Mouse (Mus musculus): ENCODE results near the gene Cry1.

Gene Cry1

DNA sequence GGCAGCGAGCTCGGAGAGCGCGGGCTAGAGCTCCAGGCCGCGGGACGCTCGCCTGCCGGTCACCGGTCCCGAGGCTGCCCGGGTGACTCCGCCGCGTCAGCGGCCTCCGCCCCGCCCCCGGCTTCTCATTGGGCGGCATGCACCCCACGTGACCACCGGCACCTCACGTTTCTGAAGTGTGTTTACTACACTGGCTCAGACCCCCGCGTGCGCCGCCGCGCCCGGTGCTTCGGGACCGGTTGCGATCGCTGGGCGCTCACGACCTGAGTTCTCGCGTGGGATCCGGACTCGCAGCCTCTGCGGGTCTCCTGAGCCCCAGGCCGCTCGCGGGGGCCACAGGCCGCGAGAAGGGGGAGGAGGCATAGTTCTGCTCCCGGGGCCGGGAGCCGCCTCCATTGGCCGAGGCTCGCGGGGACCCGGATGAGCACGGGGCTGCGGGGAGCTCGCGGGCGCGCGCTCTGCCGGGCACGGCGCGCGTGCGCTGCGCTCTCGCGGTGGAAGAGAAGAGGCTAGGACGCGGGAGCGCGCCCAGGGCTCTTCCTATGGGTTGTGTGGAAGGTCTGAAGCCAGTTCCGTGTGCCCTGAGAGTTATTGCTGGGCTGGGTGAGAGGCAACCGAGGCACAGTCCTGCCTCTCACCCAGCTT is at the start of gene Cry1:
TSS of gene Cry1 (minus strand) at position 101 of the 645 bp plus-strand sequence.
- DNase-seq = peak; percentile 95 to 99

DNA sequence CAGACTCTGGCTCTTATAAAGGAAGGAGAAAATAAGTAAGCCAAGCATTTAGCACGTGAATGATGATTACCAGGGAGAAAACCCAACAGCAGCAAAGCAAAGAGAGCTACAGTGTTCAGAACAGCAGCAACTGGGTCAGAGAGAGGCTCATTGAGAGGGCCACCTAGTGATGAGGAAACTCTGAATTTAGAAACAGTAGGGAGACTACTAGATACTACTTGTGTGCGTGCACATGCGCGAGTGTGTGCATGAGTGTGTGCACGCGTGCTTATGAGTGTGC is 36.8 kb upstream of the Cry1 start:
- no peak for DNase-seq

DNA sequence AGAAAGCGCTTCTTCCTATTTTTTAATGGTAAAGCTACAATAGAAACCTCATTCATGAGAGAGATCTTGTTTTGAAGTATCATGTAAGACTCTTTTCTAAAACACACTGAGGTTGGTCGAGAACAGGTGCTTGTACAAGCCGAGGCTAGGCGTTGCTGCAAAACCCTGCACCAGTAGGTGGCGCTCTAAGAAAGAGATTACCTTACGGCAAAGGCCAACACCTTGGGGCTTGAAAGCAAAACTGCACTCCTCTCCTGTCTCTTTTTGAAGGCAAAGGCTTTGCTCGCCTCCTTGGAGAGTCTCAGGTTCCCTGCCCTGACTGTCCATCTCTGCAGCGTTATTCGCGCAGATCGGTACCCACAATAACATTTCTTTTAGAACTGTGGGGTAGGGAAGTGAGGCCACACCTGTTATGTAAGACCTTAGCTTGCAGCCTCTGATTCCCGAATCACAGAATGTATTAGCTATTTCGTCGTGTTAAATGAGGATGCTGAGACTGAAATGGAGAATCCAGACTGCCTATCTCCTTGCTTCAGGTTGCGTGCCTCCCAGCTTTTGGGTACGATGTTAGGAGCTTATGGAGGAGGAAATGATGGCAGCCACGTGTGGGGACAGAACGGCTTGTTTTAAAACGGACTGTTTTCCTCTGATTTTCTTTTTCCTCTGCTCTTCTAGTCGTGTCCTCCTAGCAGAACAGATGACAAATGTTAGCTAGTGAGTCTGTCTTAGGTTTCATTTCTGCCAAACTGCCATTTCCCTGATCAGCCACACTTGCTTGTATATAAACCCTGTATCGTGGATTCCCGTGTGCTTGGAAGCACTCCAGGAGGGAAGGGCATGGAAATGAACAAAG is 36.3 kb upstream of the Cry1 start:
- DNase-seq = peak; percentile 21 to 77

DNA sequence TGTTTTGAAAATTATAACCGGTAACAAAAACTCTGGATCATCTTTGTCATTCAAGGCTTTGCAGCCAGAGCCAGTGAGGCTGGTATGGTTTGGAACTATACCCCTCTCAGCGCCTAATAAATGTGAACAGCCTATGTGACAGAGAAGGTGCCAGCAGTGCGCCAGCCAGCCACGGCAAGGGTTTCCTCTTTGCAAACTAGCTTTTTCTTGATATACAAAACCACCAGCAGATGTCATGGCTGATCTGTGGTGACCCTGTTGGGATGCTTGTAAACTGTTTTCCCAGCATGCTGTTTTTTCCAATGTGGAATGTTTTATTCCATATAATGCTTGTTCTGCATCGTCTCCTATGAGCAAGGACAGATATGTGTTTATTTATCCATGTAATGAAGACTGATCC is 30.0 kb upstream of the Cry1 start:
- DNase-seq = no peak

DNA sequence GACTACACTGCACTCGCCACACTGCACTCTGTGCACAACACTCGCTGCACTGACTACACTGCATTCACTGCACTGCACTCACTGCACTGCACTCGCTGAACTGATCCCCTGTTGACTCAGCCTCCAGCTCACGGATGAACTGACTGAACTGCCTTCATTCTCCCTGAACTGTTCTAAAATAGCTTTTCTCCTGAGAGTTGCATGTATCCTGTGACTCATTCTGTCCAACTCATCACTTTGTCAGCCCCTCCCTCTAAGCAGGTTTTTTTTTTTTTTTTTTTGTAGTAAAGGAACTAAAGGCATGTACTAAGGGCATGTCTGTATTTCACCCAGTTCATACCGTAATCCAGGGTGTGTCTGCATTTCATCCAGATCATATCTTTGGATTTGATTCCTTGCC is 26.8 kb upstream of the Cry1 start:
- no peak for DNase-seq

DNA sequence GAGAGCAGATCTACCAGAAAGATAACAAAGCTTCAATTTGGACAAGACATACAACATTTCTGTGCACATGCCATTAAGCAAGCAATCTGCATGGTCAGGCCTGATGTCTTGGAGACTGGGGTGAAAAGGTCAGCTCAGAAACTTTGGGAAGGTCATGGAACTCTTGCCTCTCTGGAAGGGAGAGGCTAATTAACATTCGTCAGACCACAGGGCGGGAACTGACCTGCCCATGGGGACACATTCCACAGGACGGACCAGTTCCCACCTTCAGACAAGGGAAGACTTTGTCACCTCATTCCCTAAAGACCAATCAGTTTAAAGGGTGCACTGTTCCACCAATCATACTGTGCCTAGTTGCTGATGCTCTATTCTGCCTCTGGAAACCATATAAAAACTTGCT is 25.3 kb upstream of the Cry1 start:
- no peak for DNase-seq

DNA sequence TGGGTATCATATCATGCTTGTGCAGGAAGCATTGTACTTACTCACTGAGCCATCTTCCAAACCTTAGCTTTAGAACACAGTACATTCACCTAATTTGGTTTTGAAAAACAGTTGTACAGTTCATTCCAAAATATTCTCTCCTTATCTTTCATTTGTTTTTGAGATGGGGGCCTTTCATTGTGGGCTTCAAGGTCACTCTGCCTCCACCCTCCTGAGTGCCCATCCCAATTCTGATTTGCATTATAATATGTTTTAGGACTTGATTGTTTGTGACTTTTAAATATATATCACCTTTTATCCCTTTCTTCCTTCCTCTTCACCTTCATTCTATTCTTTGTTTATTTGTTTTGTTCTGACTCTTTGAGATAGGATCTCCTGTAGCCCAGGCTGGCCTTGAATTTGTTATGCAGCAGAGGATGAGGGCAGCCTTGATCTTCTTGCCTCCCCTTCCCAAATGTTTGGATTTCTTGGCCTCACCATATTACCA is 24.3 kb upstream of the Cry1 start:
- no peak for DNase-seq

DNA sequence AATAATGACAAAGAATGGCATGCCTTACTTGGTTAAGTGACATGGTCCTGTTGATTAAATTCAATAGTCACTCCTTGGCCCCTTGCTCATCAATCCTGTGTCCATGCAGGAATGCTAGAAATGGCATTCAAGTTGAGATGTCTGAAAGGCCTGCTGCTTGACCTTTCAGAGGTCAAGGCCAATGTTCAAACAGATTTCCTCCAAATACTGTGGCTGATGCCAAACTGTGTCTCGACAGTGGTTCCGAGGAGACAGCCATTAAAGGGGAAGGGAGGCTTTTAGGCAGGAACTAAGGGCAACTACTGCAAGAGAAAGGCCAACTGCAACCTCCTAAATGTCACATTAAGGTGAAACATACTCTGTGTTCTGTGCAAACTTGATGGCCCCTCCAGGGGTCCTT is 20.5 kb upstream of the Cry1 start:
- DNase-seq = no peak

DNA sequence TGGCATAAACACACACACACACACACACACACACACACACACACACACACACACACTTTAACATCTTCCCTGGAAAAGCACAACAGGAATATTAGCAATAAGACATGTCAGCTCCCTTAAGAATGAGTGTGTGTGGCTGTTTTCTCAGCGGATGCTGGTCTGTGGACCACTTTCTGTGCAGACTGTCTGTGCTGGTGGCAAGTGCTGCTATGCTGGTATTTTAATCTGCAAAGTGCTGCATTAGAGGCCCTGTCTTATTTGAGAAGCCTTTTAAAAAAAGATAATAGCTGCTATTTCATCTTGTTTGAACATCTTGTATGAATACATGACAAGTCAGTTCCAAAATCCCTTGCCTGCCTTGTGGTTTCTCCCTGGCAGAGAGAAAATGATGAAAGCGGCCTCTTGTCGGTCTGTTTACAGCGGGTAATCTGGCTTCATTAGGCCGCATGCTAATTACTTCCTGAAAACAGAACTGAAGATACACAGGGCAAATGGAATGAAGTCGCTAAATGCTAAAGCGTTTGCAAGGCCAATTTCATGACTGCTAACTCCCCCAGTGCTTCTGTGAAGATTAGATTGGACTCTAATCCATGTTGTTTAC is 19.5 kb upstream of the Cry1 start:
- DNase-seq = no peak

DNA sequence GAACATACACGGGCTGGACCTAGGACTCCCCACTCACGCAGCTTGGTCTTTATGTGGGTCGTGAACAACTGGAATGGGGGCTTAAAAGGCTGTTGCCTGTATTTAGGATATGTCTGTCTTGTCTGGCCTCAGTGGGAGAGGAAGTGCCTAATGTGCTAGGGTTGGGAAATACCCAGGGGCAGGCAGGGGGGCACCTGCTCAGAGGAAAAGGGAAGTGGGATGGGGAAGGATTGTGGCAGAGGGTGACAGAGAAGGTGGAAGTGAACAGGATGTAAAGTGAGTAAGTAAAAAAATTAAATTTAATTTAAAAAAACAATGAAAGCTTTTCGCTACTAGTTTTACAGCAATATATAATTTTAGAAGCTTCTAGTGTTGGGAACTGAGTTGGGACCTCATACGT is 9.7 kb upstream of the Cry1 start:
- no peak for DNase-seq

DNA sequence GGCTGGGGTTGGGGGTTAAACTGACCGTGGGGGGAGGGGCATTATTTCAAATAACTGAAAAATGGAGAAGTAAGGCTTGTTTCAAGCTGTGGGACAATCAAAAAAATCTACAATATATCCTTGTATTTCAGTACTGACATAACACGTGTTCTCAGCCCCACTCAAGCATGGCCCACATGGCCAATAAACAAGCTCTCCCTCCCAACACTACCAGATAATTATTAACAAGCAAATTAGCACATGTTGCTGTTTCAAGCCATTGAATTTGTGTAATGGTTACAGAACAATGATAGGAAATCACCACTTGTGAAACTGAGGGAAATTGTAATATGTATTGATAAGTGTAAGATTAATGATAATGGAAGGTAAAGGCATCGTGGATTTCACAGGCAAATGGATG is 8.5 kb upstream of the Cry1 start:
- DNase-seq = no peak

DNA sequence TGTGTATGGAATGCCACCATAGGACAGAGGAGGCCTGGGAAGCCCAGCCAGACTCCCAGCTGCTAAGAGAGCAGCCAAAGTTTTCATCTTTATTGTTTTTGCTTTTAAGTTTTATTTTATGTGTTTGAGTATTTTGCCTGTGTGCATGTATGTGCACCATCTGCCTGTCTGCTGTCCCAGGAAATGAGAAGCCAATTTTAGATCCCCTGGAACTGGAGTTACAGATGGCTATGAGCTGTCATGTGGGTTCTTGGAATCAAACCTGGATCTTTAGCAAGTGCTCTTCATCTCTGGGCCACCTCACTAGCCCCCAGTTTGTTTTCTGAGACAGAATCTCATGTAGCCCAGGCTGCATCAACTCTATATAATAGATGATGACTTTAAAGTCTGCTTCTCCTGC is 5.8 kb upstream of the Cry1 start:
- DNase-seq = no peak

DNA sequence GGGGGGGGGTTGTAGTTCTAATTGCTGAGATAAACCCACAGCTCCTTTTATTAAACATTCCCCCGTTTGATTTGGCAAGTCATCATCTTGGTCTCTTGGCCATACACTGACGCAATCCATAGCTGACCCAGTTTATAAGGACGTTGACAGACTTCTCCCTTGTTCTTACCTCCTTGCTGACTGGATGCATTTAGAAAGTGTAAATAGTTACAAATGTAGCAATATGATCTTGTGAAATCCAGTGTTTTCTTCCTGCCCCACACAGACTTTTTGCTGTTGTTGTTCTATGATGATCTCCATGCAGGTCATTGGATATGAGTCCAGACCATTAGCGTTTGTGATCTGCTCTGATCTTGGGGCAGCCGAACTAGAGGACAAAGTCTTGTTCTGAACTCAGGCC is 5.1 kb upstream of the Cry1 start:
- no peak for DNase-seq

DNA sequence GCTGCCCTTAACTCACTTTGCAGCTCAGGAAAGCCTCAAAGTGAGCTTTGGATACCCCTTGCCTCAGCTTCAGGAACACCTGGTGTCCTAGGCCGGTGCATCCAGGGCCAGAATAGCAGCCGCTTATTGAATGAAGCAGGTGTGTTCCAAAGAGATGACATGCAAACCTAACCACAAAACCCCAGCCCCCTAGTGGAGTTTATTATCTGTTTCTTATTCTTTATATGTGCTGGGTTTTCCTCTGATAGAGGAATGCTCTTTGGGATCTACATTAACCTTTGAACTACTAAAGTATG is 1.6 kb upstream of the Cry1 start:
- DNase-seq = no peak

DNA sequence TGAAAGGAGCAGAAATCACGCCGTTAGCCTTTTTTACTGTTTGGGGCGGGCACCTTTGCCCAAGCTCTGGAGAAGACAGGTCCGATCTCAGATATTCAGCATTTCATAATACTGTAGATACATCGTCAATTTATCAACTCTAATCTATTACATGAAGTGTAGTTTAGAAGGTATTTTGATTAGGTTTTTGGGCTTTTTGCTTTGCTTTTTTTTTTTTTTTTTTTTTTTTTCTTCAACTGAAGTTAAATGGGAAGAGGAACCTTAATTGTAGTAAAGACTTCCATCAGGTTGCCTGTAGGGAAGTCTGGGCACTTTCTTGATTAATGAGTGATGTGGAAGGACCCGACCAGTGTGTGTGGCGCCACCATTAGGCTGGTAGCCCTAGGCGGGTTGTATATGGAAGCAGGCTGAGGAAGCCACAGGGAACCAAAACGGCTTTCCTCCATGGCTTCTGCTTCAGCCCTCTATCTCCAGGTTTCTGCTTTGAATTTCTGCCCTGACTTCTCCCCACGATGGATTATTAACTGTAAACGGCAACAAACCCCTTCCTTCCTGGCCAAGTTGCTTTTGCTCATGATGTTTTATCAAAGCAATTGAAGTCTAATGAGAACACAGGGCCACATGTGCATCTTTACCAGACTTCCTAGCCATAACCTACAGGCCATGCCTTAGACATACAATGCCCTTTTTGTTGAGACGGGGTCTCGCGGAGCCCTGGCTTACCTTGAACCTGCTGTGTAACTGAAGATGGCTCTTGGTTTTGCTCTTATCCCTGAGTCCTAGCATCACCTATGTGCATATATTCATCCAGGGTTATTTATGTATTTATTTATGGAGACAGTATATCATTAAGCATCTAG is 1.0 kb upstream of the Cry1 start:
- peak in 1 of 2 experiments; percentile 31 for DNase-seq

DNA sequence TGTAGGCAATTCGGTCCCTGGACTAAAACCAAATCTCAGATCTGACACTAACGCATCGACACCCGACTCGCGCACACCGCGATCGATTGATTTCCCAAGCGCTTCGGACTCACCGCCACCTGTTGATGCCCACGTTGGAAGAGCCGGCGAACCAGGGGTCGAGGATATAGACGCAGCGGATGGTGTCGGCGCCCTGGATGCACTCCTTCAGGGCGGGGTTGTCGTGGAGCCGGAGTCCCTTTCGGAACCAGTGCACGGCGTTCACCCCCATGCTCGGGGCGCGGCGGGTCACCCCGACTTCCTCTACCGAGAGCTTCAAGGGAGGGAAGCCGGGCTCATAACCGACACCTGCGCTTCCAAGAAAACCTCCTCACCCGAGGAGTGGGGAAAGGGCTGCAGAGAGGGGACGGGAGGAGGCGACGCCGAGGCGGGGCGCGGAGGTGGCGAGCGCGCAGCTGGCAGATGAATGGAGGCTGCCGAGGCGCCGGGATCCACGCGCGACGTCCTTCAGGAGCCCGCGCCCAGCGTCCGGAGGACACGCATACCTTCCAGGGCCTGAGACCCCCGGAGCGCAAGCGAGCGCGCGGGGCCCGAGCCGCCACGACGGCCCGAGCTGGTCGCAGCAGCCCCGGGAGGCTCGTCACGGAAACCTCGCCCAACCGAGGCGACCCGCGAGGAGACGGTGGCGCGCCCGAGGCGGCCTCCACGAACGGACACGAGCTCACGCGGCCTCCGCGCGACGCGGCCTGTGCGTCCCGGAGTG is 482 bp downstream of the Cry1 start:
- DNase-seq = peak; percentile 30 to 53

DNA sequence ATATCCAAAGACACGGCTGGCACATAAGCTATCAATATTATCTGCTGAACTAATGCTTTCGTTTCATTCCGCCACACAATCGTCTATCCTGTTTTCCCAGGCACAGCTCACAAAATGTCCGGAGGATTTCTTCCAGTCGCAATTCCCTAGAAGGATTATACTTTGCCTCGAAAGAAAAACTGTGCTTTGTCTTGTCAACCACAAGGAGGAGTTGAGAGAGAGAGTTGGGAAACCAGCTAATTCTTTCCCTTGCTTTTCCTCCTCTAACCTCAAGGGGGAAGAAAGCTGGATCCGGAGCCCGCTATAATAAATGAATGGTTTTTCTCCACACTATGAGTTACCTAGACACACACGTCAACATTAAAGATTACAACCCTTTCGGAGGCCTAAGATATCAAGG is 1.2 kb downstream of the Cry1 start:
- peak in 1 of 2 experiments; percentile 13 for DNase-seq

DNA sequence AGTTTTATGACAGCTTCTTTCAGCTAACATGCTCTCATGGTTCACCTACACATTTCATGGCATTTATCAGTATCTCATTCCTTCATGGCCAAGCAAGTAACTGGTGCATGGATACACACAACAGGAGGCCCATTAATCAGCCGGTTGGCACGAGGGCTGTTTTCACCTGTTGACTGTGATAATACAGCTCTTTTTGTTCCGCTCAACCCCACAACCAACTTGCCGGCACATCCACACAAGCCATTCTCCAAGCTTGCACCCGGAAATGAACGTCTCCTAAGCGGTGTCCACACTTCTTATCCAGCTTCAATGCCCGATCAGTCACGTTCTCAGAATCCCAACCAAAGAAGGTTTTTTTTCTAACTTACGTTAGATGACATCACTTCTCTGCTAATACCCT is 2.1 kb downstream of the Cry1 start:
- no peak for DNase-seq

DNA sequence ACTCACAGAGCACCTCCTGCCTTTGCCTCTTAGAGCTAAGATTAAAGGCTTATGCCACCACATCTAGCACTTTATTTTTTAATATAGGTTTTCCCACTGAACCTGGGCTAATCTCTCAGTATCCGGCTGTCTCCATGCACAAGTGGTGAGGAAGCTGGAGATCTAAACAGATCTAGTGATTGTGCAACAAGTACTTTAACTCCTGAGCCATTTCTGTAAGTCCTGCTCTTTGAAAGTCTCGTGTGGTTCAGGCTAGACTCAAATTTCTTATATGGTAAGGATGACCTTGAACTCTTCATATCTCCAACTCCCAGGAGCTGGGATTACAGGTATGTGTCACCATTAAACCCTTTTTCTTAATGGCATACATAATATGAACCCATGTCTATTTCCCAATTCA is 8.2 kb downstream of the Cry1 start:
- DNase-seq = no peak

DNA sequence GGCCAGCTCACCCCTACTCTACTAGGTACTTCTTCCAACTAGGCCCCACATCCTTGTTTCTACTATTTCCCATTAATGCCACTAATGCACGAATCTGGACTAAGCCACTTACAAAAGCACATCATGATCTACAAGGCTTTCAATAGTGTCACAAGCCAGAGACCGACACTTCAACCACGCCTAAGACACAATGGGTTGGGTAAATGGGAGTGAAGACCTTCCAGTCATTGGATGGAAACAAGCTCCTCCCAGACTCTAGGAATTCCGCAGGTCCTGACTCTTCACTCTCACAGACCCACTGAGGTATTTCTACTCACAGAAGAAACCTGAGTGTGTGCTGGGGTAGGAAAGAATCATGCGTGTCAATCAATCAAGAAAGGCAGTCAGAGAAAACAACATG is 19.6 kb downstream of the Cry1 start:
- no peak for DNase-seq

DNA sequence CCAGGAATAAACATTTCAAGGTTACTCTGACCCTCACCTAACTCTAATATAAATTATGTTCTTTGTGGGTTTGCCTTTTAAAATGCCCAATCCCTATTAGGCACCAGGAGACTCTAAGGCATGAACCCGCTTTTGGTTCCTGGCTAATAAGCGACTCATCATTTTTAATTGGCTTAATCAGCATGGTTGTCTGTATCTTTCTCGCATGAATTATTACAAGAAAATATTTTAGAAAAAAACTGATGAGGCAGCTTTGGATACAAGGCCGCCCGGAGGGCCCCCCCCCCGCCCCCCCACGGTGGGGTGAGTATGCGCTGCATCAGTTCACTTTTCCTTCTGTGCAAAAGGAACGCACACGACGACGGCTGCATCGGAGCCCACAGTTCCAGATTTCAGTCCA is 20.1 kb downstream of the Cry1 start:
- DNase-seq = no peak

DNA sequence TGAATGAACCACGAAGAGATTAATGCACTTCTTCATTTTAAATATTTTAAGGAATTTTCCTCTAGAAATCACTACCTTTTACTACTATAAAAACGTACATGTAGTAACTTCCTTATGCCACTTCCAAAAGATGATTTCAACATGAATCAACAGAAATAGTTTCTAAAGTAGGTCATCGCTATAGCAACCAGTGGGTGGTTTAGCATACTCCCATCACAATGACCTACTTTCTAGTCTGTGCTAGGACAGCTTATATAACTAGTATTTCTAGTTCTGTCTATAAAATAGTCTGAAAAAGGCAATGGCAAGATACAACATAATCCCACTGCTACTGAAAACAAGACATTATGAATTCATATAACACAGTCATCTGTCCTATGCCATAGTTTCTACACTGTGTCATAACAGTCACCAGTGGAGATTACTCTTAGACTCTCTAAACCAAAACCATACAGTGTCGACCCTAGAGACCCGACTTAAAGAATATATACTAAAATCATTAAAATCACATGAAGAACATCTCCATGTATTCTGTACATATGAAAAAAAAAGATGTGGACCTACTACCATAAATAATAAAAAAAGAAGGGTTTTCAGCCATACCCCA is 23.0 kb downstream of the Cry1 start:
- no peak for DNase-seq
